Mouse (Mus musculus) CD4-positive, CD25-positive, alpha-beta regulatory T cell, adult 2 months (primary cell): ENCODE results near the gene Cilp2.

Experiments used
- DNase-seq: peaks from one replicate; pipeline ENCODE4 v3.0.0-alpha.2; 2012; ENCODE audit warnings: low read depth, low spot score

Cilp2 gene

DNA sequence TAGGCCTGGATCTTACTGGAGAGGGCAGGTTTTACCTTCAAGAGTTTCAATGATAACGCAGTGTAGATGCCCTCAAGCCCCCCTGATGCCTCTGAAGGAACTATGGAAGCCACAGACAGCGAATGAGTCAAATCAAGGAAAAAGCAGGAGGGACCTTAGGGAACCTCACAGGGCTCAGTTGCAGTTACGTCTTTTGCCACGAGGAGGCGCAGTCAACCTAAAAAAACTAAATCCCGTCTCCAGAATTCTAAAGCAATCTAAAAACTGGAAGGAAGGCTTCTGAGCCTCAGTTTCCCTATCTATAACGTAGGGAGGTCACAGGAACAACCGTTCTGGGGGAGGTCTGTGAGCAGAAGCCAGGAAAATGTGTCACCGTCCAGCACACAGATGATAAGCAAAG is 13.3 kb downstream of the Cilp2 start:
- DNase-seq = peak; percentile 73

DNA sequence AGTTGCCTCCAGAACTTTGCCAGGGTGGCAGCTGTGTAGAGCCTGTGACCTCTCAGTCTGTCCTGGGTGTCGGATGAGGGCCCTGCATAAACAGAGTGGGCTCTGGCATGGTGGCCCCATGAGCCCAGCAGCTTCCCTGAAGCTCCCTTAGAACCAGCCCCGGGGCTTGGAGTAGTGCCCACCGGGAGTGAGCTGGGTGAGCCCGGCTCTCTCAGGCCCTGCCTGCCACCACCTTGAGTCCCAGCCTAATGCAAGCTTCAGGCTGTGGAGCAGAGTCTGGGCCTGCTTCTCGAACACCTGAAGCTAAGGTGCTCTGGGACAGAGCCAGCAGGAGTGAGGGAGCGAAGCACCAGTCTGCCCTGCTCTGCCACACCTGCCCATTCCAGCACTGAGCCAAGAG is 16.6 kb downstream of the Cilp2 start:
- no peak for DNase-seq

DNA sequence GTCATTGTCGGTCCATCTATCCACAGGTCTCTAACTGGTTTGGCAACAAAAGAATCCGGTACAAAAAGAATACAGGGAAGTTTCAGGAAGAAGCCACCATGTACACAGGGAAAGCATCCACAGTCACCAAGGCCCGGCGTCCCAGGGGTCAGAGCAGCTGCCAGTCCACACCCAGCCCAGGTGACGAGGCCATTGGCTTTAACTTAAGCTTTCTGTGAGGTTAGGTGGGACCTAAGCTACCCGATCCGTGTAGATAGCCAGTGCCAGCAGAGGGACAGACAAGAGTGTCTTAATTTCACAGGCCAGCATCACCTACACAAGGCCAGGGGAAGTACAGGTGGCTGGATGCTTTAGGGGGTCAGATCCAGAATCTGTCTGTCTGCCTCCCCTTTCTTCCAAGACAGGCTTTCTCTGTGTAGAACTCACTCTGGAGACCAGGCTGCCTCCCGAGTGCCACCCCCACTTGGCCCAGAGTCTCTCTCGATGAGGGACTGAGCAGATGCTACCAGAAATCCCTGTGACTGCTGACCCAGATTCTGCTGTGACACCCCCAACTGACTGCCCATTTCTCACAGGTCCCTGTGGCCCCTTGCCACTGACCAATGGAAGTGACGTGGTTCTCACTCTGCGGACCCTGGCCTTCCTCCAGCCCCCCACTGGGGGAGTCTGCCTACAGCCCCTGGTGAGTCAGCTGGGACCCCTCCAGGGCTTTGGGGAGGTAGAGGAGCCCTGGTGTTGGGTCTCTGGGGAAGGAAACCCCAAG is 17.3 kb downstream of the Cilp2 start:
- no peak for DNase-seq

DNA sequence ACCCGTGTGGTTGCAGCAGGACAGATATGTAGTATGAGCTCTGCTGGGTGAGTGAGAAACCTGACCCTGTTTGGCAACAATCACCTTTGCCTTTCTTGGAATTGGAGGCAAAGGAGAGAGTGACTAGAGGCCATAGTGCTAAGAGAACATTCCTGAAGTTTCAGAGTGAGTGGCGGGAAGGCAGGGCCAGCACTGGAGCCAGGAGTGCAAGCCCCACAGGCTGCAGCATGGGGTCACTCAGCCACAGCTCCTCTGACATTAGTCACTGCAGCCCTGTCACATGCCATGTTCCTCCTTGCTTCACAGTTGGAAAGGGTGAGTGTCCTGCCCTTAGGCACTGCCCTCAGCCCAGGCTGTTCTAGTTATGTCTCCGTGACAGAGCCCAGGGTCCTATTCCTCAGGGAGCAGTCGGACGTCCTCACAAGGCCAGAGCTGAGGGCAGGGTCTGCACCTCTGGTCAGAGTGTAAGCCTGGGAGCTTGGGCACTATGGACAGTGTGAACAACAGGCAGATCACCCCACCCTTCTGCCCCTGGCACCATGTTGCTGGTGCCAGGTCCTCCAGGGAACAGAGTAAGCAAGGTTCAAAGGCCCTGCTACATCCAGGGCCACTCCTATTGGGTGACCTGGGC is 19.7 kb downstream of the Cilp2 start:
- DNase-seq = no peak

DNA sequence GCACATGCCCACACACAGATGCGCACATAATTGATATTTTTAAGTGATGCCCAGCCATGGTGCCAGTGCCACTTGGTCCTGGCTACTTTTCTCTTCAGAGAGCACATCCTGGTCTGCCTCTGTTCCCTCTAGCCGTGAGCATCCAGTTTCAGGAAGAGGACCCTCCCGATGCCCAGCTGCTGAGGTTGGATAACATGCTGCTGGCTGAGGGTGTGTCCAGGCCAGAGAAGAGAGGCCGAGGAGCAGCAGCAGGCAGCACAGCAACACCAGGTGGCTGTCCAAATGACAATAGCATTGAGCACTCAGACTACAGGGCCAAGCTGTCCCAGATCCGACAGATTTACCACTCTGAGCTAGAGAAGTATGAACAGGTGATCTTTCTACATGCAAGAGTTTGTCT is 23.3 kb downstream of the Cilp2 start:
- DNase-seq = no peak

DNA sequence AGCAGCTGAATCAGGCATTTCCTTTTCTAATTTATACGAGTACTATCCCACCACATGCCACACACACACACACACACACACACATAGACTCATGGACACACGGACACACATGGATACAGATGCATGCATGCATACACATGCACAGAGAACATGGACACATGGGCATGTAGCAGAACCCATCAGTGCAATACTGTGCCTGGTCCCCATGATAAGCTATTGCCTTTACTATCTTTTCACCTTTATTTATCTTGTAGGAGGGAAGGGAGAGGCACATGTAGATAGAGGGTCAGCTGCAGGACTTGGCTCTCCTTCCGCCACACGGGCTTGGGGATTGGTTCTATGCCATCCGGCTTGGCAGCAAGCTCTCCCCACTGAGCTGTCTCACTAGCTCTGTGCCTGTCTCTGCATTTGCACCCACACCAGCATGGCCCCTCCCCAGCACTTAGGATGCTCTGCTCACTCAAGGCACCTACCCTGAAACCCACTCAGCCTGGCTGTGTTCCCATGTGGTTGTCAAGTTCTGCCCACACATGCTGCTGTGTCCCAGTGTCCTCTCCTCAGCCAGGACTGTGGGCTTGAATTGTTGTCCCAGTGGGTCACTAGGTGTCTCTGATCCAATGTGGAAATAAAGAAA is 24.0 kb downstream of the Cilp2 start:
- DNase-seq = no peak

DNA sequence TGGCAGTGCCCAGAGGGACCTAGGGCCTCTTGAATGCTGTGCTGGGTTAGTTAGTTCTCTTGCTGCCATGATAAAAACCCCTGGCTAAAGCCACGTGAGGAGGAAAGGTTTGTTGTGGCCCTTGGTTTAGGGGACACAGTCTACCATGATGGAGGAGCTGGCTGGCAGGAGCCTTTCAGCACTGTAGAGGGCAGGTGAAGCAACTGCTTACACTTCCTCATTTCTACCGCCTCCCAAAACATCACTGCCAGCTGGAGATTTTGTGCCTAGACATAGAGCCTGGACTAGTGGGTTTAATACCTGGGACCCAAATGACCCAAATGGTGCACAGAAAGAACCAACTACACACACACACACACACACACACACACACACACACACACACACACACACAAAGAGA is 26.2 kb downstream of the Cilp2 start:
- no peak for DNase-seq

DNA sequence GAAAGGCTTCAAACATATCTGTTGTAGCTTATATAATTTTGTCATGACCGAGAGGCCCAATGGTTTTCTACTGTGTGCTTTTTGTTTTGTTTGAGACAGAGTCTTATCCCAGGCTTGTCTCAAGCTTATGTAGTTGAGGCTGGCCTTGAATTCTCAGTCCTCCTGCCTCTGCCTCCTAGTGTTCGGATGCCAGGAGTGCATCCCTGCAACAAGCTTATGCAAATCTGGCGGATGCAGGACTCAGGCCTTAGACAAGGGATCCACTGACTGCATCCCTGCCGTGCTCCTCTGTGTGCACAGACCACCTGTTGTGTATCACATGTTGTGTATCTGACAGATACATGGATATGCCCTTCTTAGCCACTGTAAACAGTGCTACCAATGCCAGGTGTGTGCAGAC is 26.7 kb downstream of the Cilp2 start:
- DNase-seq = peak; percentile 28

DNA sequence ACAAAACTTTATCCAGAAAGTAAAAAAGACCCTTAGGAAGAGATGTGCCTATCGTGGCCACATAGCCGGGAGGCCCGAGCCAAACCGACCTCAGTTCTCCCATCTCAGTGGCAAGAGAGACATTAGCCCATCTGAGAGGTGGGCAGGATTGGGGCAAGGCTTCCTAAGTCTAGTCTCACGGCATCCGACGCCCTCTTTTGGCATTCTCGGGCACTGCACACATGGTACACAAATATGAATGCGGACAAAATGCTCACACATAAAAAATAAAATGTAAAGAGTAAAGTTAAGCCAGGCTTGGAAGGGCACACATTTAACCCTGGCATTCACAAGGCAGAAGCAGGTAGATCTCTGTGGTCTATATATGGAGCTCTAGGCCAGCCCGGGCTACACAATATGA is 33.6 kb downstream of the Cilp2 start:
- no peak for DNase-seq

DNA sequence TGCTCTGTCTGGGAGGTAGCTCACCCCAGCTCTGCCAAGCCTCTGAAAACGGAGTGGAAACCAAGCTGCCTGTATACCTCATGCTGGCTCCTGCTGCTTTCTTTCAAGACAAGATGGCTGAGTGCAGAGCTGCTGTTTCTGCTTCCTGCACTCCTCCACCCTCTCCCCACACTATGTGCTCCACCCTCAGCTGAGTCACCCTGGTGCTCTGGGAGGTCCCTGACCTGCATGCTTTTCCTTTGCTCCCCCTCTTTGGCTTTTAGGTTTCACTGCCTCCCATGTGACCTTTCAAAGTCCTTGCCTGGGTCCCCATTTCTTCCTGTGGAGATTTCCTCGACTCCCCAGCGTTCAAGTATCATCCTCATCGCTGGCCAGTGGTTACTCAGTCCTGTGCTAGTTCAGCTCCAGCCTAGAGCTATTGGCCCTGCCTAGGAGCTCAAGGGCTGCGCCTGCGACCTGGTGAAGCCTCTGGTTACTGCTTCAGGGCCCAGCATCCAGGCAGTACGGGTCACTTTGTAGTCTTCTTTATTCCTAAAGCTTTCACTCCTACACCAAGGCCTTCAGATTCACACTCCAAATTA is 36.5 kb downstream of the Cilp2 start:
- DNase-seq = no peak

DNA sequence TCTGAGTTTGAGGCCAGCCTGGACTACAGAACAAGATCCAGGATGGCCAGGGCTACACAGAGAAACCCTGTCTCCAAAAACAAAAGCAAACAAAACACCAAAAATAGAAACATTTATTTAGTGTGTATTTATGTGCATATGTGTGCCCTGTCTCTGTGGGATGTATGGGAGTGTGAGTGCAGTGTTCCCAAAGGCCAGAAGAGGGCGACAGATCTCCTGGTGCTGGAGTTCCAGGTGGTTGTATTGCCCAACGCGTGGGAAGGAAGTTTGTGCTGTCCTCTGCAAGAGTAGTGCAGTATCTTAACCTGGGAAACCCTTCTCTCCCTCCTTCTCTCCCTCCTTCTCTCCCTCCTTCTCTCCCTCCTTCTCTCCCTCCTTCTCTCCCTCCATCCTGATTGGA is 37.6 kb downstream of the Cilp2 start:
- peak; percentile 50 for DNase-seq

DNA sequence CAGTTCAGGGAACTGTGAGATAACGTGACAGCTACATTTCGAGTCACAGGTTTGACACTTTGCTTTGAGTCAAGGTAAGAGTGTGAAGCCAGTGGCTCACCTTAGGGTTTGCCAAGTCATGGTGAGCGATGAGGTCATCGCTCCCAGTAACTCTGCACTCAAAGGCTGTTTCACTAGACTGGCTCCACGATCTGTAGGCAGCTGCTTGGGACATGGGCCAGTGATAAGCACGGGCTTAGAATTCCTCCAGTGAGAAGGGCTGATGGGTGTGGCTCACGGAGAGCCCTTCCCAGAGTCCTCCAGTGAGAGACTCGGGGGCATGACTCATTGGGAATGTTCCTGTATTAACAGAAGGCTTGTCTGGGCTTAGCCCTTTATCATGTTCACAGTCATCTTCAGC is 38.5 kb downstream of the Cilp2 start:
- no peak for DNase-seq

DNA sequence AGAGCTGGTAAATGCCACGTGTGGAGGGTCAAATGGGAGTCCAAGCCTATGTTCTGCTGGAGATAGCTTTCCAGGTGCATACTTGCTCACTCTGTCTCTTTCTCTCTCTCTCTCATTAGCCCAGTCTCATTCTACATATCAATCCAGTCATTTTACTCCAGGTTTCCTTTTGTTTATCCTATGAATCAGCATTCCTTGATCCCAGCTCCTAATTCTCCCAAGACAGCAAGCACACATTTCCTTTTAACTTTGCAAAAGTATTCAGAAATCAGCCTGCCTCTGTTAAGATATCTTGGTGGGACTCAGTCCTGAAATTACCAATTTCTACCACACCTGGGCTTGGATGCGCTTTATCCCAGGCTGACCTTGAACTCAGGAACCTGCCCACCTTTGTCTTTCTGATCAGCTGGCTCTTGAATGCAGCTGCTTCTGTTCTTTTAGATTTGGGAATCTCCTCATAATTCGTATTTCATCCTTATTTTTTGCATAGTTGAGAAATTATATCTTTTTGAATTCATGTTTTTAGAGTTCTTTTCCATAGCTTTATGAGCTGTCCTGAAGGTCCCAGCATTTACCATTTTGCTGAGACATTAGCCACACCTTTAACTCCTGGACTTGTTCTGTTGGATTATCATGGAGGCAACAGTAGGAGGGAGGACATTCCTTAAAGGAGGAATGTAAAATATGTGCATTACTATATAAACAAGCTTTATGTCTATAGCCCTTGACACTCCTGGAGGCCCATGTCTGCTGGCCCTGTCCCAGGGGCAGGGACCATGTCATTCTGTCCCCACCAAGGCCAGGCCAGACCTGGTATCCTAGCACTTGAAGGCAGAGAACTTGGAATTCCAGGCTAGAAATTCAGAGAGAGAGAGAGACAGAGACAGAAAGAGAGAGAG is 40.1 kb downstream of the Cilp2 start:
- no peak for DNase-seq

DNA sequence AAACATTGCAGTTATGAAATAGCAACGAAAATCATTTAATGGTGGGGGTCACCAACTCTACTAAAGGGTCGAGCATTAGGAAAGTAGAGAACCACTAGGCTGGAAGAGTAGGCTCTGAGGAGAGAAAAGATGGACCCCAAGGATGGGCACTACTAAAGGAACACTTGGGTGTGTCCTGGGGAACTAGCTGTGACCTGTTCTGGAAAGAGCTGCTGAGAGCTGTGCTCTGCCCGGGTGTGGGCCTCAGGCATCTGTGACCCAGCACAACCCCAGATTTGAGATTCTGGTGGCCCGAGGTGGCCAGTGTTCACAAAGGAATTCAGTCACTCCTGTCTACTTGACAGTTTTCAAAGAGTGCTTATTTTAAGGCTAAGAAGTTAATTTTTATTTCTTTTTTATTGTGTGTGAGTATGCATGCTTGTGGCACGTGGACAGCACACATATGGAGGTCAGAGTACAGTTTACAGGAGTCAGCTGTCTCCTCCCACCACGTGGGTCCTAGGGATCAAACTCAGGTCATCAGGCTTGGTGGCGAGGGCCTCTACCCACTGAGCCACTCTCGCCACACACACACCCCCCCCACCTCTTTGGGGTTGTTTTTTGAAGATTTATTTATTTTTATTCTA is 50.3 kb downstream of the Cilp2 start:
- no peak for DNase-seq

DNA sequence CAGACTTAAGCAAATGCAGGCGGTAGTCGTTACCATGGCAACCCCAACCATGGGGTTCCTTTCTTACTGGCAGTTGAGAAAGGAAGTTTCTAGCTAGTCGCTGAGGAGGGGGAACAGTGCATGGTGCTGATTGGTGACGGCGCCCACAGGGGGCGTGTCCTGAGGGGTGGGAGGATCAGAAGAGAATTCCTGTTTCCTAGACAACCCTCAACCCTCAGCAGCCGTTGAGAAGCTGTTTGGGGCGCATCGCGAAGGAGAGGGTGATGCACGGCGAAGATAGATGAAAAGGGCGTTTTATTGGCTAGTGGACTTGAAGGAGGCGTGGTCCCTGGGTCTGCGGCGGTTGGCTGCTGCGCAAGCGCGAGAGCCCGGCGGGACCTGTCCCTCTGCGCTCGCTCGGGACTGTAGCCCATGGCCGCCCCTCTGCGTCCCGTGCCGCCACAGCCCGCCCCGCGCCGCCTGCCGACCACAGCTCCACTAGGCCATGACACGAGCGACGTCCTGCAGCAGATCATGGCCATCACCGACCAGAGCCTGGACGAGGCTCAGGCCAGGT is 55.1 kb downstream of the Cilp2 start, which contains the start of gene Pbx4:
Gene Pbx4, plus strand, starts transcription at position 194 of the 556 bp plus-strand sequence.
- DNase-seq = peak; percentile 98
